Mouse (Mus musculus) heart, adult 2 months (tissue): ENCODE data around the gene Fhod1. TPM values are rescaled to one million over a fixed set of nuclear protein-coding genes. Genes with fewer than 3 reads are reported as not detected.

Experiments
- DNase-seq, 2 experiments: peaks; one replicate each; pipeline ENCODE4 v3.0.0; 2021
- H3K27ac ChIP-seq: fragments of 200-600 bp; 2 replicates; pipeline ENCODE4 v1.8.1; 2022
- H3K27me3 ChIP-seq: fragments of 200-500 bp; 2 replicates; pipeline ENCODE4 v1.6.1; 2012; ENCODE audit warnings: mild to moderate bottlenecking, low read length, inconsistent platforms, mixed read lengths; ENCODE audit not compliant: control insufficient read depth, insufficient read depth
- H3K36me3 ChIP-seq: fragments of 200-500 bp; 2 replicates; pipeline ENCODE4 v1.6.1; 2012; ENCODE audit warnings: low read length, inconsistent platforms; ENCODE audit not compliant: control insufficient read depth, insufficient read depth
- H3K4me1 ChIP-seq: fragments of 200-500 bp; 2 replicates; pipeline ENCODE4 v1.6.1; 2011; ENCODE audit warnings: low read length; ENCODE audit not compliant: control insufficient read depth, insufficient read depth
- H3K4me3 ChIP-seq: fragments of 200-600 bp; 2 replicates; pipeline ENCODE4 v1.8.1; 2022
- H3K79me2 ChIP-seq: fragments of 200-500 bp; replicated peaks from 2 replicates; pipeline ENCODE4 v1.6.1; 2012; ENCODE audit warnings: mild to moderate bottlenecking, inconsistent platforms, low read length, moderate library complexity, mixed read lengths; ENCODE audit not compliant: control insufficient read depth, insufficient read depth
- H3K9ac ChIP-seq: fragments of 200-500 bp; 2 replicates; pipeline ENCODE4 v1.6.1; 2012; ENCODE audit warnings: low read depth, mild to moderate bottlenecking, control low read depth, inconsistent platforms, low read length, mixed read lengths
- CTCF ChIP-seq: fragments of 200-600 bp; IDR thresholded peaks from 2 replicates; pipeline ENCODE4 v1.8.1; 2022; ENCODE audit warnings: antibody characterized with exemption, mild to moderate bottlenecking, moderate library complexity
- EP300 ChIP-seq: fragments of 200-500 bp; IDR thresholded peaks from 2 replicates; pipeline ENCODE4 v1.6.1; 2011; ENCODE audit warnings: low read depth, low read length, control low read depth; ENCODE audit not compliant: insufficient read depth
- POLR2A ChIP-seq: fragments of 200-500 bp; IDR thresholded peaks from 2 replicates; pipeline ENCODE4 v1.6.1; 2011; ENCODE audit warnings: mild to moderate bottlenecking, low read depth, low read length, control low read depth; ENCODE audit not compliant: insufficient read depth
- WGBS: fragments of 180-500 bp; shearing (Covaris S2); methylation state at CpG from one replicate; pipeline ENCODE4 v1.1.7; 2018; 5-methylcytosine and 5-hydroxymethylcytosine counted together
- intact Hi-C: fragments of 180-260 bp; cut with DNase I; formaldehyde crosslinking; loops from one replicate; pipeline ENCODE4 v1.15.1; 2025
- polyA plus RNA-seq: library from polyadenylated mRNA; depleted of rRNA; stranded (reverse); fragments of >200 nt; gene quantifications from 2 replicates; pipeline ENCODE4 v1.2.3, GENCODE M21; 2012
- total RNA-seq, 2 experiments: library from RNA; stranded (reverse); gene quantifications; 2 replicates each; pipeline ENCODE4 v1.2.3; 2021

The Fhod1 gene
- total and polyA plus RNA-seq, 3 experiments: 4.4 to 14.2 (median 6.9) TPM

DNA sequence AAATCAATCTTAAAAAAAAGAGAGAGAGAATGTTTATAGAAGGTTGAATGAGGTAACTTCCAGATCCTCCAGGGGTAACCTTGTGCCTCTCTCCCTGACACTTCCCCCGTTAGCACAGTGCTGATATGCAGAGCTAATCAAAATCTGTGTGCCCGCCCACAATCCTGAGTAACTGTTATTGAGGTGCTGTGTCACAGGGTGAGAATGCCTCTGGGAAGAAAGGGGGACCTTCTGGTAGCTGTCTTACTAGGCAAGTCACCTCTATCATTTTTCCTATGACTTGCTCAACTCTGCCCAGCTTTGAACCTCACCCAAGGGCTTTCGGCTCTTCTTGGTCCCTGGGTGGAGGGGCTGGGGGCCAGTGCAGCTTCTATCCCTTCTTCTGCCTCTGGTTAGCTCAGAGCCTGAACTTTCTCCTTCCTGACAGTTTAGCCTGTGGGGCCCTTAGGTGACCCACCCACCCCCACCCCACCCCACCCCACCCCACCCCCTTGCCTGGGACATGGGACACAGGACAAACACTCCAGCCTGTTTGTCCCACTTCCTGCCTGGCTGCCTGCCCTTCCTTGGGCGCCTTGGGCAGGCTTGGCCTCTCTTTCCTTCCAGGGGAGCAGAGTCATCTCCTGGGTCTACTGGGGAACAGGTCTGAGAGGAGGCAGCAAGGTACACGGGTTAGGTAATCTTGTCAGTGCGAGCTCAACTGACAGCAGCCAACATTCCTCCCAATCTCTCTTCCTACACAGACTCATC is 7.7 kb downstream of the Fhod1 start:
- DNase-seq: peak; percentile 52 to 54
- intact Hi-C loops: no loop called here
- TF ChIP-seq POLR2A (no peak), EP300 (no peak)
- Histone ChIP-seq H3K79me2 (no peaks in the 10 kb centered on the region), H3K9ac (no peak overlapping the region), H3K36me3 (peaks cover 7% of the 10 kb centered on the region), H3K27me3 (no peaks in the 10 kb centered on the region), H3K4me3 (no peak overlapping the region), H3K4me1 (peaks cover 17% of the 10 kb centered on the region), H3K27ac (peak overlapping the region; percentile 58)
- 41% methylated on average over 6 of the region's 6 CpGs for WGBS

DNA sequence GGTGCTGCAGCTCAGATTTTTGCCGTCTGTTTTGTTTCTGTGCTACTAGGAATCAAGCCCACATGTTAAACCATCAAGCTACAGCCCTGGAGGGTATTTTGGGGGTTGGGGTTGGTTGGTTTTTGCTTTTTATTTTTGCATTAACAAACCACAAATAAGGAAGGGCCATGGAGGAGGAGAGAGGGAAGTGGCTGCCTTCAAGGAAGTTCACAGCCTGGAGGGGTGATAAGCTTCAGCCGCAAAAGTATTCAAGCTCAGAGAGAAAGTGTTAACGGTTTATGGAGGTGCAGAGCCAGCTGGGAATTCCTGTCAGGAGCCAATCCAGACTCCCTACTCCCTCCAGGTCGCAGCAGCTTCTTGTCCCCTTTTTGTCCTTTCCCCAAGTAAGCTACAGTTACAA is 8.8 kb downstream of the Fhod1 start:
- intact Hi-C loops: no loop called here
- Histone ChIP-seq H3K79me2 (no peaks in the 10 kb centered on the region), H3K4me3 (no peak overlapping the region), H3K9ac (no peak overlapping the region), H3K36me3 (peaks cover 7% of the 10 kb centered on the region), H3K27ac (no peak overlapping the region; the same call in 1 of the 2 replicates), H3K4me1 (peaks cover 17% of the 10 kb centered on the region), H3K27me3 (no peaks in the 10 kb centered on the region)
- WGBS: 32% methylated on average over 4 of the region's 4 CpGs
- DNase-seq: no peak
- TF ChIP-seq EP300 (no peak), POLR2A (no peak), CTCF (no peak)

DNA sequence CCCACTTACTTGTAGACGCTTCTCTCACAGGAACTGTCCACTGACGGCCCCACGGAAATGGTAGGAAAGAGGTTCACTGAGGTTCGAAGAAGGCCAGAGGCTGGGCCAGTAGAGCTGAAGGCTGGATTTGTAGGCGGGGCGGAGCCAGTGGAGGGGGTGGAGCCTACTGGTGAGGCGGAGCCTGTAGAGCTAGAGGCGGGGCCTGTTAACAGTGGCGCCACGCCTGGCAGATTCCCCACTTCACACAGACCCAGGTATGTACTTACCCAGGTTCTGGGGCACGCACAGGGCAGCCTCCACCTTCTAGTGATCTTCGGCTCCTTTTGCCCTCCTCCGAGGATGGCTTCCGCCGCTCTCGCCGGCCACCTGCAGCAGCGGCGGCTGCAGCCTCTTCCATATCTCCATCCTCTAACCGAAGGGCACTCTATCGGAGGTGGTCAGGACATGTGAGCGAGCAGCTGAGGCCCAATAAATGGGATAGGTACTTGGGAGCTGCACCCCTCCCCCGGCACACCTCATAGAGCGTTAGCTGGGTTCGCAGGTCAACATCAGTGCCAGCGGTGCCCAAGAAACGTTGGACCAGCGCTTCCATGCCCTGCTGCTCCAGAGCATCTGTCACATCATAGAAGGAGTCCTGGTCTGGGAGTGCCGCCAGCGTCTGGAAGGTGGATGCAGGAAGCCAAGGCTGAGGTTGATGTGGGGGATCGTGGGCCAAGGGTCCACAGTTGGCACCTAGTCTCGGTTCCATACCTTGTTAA is 11.2 kb downstream of the Fhod1 start:
- Histone ChIP-seq H3K4me3 (no peak overlapping the region), H3K36me3 (peaks cover 7% of the 10 kb centered on the region), H3K9ac (no peak overlapping the region), H3K27me3 (no peaks in the 10 kb centered on the region), H3K4me1 (peaks cover 17% of the 10 kb centered on the region), H3K27ac (no peak overlapping the region), H3K79me2 (no peaks in the 10 kb centered on the region)
- WGBS: 88% methylated on average over 32 of the region's 32 CpGs
- DNase-seq: no peak
- TF ChIP-seq POLR2A (no peak), CTCF (no peak), EP300 (no peak)
- intact Hi-C loops: no loop called here

DNA sequence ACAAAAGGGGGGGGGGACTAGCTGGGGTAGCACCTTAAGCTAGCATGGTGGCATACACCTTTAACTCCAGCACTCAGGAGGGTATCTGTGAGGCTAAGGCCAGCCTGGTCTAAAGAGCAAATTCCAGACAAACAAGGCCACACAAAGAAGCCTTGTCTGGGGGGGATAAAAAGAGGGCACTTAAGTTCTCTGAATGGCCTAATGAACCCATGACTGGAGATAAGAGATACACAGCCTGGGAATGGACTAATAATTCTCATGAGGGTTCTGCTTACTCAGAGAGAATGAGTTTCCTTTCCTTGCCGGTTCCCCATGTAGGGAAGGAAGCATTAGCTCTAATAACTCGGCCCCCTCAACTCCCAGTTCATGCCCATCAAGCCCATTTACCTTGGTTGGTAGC is 15.2 kb downstream of the Fhod1 start:
- WGBS: 23% methylated on average over 2 of the region's 2 CpGs
- H3K4me3 ChIP-seq: no peak overlapping the region
- H3K9ac ChIP-seq: no peak overlapping the region
- H3K27ac ChIP-seq: no peak overlapping the region
- intact Hi-C loops: no loop called here
- H3K27me3 ChIP-seq: no peaks in the 10 kb centered on the region
- TF ChIP-seq CTCF (no peak), EP300 (no peak), POLR2A (no peak)
- no peaks in the 10 kb centered on the region for H3K36me3 ChIP-seq
- no peak for DNase-seq
- H3K4me1 ChIP-seq: no peaks in the 10 kb centered on the region
- H3K79me2 ChIP-seq: no peaks in the 10 kb centered on the region

DNA sequence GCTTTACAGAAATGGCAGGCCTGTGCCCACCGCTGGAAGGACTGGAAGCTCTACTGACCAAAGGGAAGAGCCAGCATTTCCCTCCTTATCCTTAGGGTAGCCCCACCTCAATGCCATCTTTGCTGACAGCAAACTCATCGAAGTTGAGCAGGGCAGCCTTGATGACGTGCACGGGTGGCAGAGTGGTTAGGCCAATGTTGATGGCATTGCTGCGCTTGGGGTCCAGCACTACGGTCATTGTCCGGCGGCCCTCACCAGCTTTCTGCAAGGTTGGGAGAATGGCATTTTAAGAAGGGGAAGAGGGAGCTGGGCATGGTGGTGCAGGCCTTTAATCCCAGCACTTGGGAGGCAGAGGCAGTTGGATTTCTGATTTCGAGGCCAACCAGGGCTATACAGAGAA is 15.8 kb downstream of the Fhod1 start:
- Histone ChIP-seq H3K9ac (no peak overlapping the region), H3K36me3 (no peaks in the 10 kb centered on the region), H3K4me3 (no peak overlapping the region), H3K27me3 (no peaks in the 10 kb centered on the region), H3K79me2 (no peaks in the 10 kb centered on the region), H3K27ac (no peak overlapping the region), H3K4me1 (peaks cover 4% of the 10 kb centered on the region)
- DNase-seq: no peak
- no peak for TF ChIP-seq POLR2A
- no peak for TF ChIP-seq CTCF
- TF ChIP-seq EP300: no peak
- 95% methylated on average over 9 of the region's 9 CpGs for WGBS
- intact Hi-C loops: no loop called here

DNA sequence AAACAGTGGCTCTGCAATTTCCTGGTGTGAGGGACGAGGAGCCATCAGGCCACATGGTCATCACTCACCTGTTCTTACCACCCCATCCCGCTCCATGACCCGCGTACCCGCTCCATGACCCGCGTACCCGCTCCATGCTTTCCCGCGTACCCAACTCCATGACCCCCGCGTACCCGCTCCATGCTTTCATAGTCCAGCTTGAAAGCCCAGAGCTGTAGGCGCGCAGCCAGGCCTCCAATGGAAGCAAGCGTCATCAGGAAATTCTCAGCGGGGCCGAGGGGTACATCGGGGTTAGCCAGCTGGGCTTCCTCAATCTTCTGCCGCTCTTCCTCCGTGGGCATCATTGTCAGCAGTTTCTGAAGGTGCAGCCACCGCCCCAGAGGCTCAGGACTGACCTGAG is 16.3 kb downstream of the Fhod1 start:
- WGBS: 91% methylated on average over 22 of the region's 22 CpGs
- no peak for DNase-seq

More for the DNA sequence above, 16.3 kb downstream of the Fhod1 start:
- H3K36me3 ChIP-seq: no peaks in the 10 kb centered on the region
- H3K4me1 ChIP-seq: peaks cover 6% of the 10 kb centered on the region
- no peak overlapping the region for H3K27ac ChIP-seq
- TF ChIP-seq CTCF (no peak), POLR2A (no peak), EP300 (no peak)
- H3K79me2 ChIP-seq: no peaks in the 10 kb centered on the region
- no peaks in the 10 kb centered on the region for H3K27me3 ChIP-seq
- no peak overlapping the region for H3K9ac ChIP-seq
- intact Hi-C loops: no loop called here
- no peak overlapping the region for H3K4me3 ChIP-seq
